Mouse (Mus musculus) brain, embryonic 14.5 days (tissue): ENCODE measurements at regions not wholly inside any gene's neighbourhood (a gene's known extent, or its start where the extent isn't known, plus 50 kb on each side); places are given as distances from the start of the nearest gene placed in this dataset.

Experiments
- CTCF ChIP-seq: fragments of 200-500 bp; IDR thresholded peaks from 2 replicates; pipeline ENCODE4 v1.5.1; 2012; ENCODE audit warnings: inconsistent platforms, mild to moderate bottlenecking, moderate library complexity, borderline replicate concordance; ENCODE audit not compliant: insufficient read depth, insufficient read length; ENCODE audit errors: extremely low read depth
- POLR2A ChIP-seq: fragments of 200-500 bp; IDR thresholded peaks from 2 replicates; pipeline ENCODE4 v1.6.1; 2012; ENCODE audit warnings: mild to moderate bottlenecking, inconsistent platforms, borderline replicate concordance; ENCODE audit not compliant: poor library complexity, insufficient read depth, insufficient read length, severe bottlenecking; ENCODE audit errors: extremely low read depth

DNA sequence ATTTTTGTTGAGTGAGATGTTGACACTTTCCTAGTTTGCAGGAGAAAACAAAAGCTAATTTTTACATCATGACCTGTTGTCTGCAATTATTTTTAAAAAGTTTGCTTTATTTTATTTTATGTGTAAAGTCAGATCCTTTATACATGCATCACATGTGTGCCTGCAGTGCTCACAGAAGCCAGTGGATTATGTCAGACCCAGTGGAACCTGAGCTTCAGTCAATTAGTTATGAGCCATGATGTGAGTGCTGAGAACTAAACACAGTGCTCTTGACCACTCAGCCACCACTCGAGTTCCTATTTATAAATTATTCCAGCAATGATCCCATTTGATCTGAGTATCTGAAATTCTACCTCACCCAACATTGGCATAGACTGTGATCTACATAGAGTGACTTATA lies 902.2 kb upstream of the Nrxn1 start:
- TF ChIP-seq POLR2A (no peak), CTCF (no peak)
